Mouse (Mus musculus) testis, adult 2 months (tissue): ENCODE results near the gene Gm43552.

Experiments used
- CTCF ChIP-seq: fragments of 200-500 bp; IDR thresholded peaks from 2 replicates; pipeline ENCODE4 v1.5.1; 2012; ENCODE audit warnings: low read depth, mild to moderate bottlenecking, inconsistent platforms, low read length, moderate library complexity; ENCODE audit not compliant: control insufficient read depth, insufficient read depth, insufficient replicate concordance
- POLR2A ChIP-seq: fragments of 200-500 bp; IDR thresholded peaks from 2 replicates; pipeline ENCODE4 v1.6.1; 2012; ENCODE audit warnings: low read depth, mild to moderate bottlenecking, inconsistent platforms, low read length, moderate library complexity; ENCODE audit not compliant: control insufficient read depth

- TF ChIP-seq POLR2A = no peak
- no peak for TF ChIP-seq CTCF
Measured at GRCm38 (mm10) chr5:65538829-65539228, 46.2 kb upstream of the Gm43552 start.
